Mouse (Mus musculus) neutrophil, adult 5-6 weeks (primary cell): ENCODE measurements around the gene Spns2. TPM values are rescaled to one million over a fixed set of nuclear protein-coding genes. Genes with fewer than 3 reads are reported as not detected.

Experiments
- ATAC-seq: fragments of 151-379, 151-347 bp; 2 replicates; pipeline ENCODE4 v1.8.0; 2017; ENCODE audit warnings: mild to moderate bottlenecking, moderate TSS enrichment; ENCODE audit not compliant: insufficient number of reproducible peaks, poor library complexity, low FRiP score, severe bottlenecking; ENCODE audit errors: extremely low read depth
- total RNA-seq: library from RNA; stranded (forward); fragments of 200-1000 nt; gene quantifications from 2 replicates; pipeline ENCODE4 v1.2.3, GENCODE M21; 2017

Spns2 gene
- total RNA-seq: 15.7 and 19.3 TPM in 2 replicates

DNA sequence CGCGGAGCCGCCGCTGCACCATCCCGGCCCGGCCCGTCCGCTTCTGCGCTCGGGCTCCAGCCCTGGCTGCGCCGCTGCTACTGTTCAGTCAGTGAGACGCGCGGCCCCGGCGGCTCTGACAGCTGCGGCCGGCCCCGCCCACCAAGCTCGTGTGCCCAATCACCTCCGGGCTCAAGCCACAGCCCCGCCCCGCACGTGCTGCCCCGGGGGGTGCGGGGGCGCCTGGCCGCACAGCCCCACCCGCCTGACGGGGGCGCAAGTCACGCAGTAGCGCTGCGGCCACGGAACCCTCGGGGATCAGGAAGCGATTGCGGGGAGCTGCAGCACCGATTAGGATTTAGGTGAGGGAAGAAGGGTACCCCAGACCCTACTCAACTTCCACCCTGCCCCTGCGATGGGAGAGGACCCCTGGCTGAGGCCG, at the start of gene Spns2:
TSS of gene Spns2 (minus strand) at position 24 of the 421 bp plus-strand sequence.
- peak; percentile 76 for ATAC-seq

DNA sequence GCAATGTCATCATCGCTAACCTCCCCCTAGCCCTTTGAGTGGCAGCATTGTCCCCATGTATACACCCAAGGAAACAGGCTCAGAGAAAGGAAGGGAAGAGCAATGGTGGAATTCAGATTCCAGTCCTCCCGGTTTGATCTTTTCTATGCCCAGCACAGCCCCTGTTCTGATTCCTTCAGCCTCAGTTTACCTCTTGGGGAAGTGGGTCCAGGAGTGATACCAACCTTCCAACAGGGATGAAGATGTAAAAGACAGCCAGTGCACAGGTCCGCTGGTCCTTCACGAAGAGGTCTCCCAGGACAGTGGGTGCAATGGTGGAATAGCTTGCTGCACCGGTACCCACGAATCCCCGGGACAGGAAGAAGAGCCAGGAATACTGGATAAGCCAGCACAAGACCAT, 49.1 kb upstream of the Spns2 start:
- ATAC-seq: no peak

DNA sequence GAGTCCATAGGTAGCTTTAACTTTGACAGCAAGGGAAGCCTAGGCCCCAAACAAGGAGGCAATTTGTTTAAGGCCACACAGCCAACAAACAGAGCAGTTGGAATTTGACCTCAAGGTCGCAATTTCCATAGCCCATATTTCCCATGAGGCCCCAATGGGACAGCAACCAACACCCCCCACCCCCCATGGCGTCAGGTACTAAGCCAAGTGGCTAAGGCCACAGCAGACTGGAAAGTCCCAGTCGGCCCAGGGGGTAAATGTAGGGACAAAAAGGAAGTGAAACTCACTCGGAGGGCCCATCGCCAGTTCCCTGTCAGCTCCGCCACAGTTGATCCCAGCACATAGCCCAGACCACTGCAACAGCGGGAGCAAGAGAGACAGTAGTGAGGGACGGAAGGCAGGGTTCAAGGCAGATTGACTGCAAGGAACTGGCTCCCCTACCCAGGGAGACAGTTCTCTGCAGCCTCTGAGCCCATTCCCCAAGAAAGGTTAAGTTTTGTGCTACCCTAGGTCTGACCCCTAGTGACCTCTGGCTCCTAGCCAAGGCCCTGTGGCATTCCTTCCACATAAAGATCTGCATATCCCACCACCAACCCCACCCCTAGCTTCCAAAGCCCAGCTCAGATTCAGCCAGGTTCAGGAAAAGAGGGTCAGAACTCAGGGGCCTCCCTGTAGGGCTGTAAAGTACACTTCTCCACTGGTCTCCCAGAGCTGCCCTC, 48.5 kb upstream of the Spns2 start:
- ATAC-seq: peak; percentile 76

DNA sequence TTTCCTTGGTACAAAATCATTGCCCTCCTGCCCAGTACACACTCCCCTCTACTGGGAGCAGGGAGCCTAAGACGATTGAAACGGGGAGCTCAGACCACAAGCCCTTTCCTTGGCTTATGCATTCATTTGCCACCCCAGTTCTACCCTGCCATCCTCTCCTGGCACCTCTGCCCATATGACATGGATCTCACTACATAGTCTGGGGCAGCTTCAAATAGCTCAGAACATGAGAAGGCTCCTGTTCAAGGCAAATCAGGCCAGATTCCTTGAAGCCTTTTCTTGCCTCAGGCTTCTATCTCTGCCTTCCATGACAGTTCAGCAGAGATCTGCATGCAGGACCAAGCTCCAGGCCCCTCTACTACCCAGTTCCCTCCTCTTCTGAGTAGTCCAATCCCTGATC, 47.8 kb upstream of the Spns2 start:
- ATAC-seq: no peak

DNA sequence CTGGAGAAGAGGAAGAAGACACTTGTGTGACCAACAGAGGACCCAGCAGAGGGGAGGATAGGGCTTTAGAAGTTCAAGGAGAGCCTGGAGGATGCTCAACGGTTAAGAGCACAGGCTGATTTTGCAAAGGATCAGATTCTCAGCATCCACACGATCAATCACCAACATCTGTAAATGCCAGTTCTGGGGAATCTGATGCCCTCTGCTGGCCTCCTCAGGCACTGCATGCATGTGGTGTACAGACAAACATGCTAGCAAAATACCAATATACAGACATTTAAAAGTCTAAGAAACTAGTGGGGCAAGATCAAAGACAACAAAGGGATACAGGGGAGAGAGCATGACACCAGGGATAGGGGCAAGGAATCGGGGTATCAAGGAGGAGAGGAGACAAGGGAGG, 45.8 kb upstream of the Spns2 start:
- no peak for ATAC-seq

DNA sequence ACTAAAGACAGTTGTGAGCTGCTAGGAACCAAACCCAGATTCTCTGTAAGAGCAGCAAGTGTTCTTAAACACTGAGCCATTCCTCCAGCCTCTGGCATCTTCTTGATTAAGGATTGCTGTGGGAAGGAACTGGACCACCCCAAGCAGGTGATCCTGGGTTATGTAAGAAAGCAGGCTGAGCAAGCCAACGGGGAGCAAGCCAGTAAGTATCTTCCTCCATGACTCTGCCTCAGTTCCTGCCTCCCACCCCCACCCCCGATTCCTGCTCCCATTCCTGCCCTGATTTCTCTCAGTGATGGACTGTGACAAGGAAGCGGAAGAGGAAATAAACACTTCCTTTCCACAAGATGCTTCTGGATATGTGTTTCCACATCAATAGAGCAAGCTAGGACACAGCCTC, 43.2 kb upstream of the Spns2 start:
- ATAC-seq: no peak

- ATAC-seq: no peak
Measured at GRCm38 (mm10) chr11:72531632-72532031, 41.9 kb upstream of the Spns2 start.

- ATAC-seq: no peak
Measured at GRCm38 (mm10) chr11:72531144-72531543, 41.4 kb upstream of the Spns2 start.

GRCm38 (mm10) chr11:72526190-72526589, 36.5 kb upstream of the Spns2 start:
- no peak for ATAC-seq

DNA sequence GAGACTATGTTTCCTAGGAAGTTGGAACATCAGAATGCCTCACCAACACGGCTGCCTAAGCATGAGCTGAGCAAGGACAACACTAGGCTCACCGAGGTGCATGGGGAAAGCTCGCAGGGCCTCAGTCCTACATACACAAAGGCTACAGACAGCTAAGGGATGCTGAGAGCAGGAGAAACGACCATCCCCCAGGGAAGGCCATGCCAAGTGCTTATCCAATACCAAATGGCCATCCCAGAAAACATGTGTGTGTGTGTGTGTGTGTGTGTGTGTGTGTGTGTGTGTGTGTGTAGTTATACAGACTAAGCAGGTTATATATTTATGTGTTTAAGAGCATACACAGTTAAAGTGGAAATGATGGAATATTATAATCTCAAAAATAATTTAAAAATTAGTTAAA, 34.0 kb upstream of the Spns2 start:
- ATAC-seq: no peak

- ATAC-seq: no peak
Measured at GRCm38 (mm10) chr11:72522616-72523041, 32.9 kb upstream of the Spns2 start.

DNA sequence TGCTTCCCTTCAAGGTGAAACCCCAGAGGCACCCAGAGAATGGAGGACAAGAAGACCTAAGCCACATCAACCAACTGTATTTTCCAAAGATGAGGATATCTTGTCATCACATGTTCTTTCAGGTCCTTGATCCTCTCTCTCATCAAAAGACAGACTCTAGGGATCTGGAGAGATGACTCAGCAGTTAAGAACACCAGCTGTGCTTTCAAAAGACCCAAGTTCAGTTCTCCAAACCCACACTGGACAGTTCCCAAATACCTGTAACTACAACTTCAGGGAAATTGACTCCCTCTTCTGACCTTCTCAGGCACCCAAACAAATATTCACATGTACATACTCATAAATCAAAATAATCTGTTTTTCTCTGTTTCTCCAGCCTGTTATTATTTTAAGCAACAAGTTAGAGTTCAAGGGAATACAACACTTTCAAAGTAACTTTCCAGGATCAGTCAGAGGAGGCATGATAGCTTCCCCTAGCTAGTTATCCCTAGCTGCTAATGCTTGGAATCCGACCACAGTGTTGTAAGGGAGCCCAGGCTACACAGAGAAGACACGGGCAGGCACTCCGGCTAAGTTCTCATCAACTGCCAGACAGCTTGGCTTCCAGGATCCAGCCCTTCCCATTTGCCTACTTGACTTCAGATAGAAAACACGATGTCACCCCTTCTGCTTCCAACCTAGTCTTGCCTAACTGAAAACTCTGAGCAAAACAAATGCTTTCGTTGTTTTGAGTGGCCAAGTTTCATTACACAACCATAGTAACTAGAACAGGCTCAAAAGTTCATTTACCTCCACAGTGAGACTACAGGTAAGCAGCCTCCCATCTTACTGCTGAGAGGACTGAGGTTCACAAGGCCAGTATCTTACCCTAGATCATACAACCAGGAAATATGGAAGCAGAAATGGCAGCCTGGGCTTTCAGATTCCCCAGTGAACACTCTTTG, 32.2 kb upstream of the Spns2 start:
- no peak for ATAC-seq

- no peak for ATAC-seq
Measured at GRCm38 (mm10) chr11:72519895-72520294, 30.2 kb upstream of the Spns2 start.

GRCm38 (mm10) chr11:72519189-72519588, 29.5 kb upstream of the Spns2 start:
- ATAC-seq: no peak

- no peak; the same call in 1 of the 2 replicates for ATAC-seq
Measured at GRCm38 (mm10) chr11:72518449-72518848, 28.7 kb upstream of the Spns2 start.

DNA sequence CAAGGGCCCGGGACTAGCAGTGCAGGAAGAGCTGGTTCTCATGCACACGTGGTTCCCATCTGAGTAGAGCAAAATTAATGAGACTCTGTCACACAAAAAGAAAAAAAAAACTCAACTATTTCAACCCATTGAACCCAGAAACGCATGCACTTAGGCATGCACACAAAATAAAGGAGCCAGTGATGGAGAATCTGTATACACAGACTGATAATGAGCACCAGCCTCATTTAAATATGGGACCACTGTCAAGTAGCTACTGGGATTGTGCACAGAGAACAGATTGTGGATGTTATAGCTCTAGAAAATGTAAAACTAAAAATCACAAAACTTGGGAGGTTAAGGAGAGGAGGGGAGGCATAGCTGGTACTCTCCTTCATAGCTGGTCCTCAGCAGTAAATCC, 25.3 kb upstream of the Spns2 start:
- no peak for ATAC-seq

DNA sequence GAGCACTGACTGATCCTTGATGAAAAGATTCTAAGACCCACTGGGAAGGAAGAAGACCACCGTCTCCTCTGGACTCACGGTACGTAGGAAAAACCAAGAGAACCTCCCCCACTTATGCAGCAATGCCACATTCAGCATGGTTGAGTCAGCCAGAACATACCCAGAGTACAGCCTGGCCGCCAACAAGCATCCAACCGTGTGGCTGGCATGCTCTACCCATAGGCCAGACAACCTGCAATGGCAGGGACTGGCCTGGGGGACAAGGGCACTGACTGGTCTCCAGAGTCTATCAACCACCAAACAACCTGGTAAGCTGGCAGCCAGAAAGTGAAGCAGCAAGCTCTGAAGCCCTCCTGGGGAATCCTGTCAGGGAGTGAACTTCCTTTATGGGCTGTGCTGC, 18.9 kb upstream of the Spns2 start:
- ATAC-seq: no peak

DNA sequence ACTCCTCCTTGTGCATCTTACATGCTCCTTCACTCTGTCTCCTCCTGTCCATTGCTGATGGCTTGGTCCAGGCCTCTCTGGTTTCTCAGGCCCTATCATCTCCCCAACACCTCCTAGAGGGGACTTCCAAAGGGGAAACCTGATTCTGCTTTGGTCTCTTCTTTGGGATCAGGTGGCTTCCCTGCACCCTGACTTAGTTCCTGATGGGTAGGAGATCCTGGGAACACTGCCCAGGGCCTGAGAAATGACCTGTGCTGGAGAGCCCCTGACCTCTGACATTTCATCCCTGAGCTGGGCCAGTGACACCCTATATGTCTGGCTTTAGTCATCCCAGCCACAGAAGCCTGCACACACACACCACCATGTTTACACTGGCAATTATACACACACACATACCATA, 17.9 kb upstream of the Spns2 start:
- ATAC-seq: no peak

GRCm38 (mm10) chr11:72504016-72504797, 14.5 kb upstream of the Spns2 start:
- ATAC-seq: no peak
